Mouse (Mus musculus) C2C12 (cell line): ENCODE data around the gene Lce3d.

Experiments
- CTCF ChIP-seq: IDR thresholded peaks from one replicate; pipeline ENCODE4 v1.5.1; 2011; ENCODE audit not compliant: control insufficient read depth, insufficient read depth, insufficient read length
- MAX ChIP-seq: IDR thresholded peaks from one replicate; pipeline ENCODE4 v1.6.1; 2011; ENCODE audit warnings: mild to moderate bottlenecking, control low read depth
- MYOD1 ChIP-seq: IDR thresholded peaks from one replicate; pipeline ENCODE4 v1.6.1; 2011; ENCODE audit warnings: low read depth; ENCODE audit not compliant: control insufficient read depth, insufficient read length
- MYOG ChIP-seq: IDR thresholded peaks from one replicate; pipeline ENCODE4 v1.6.1; 2011; ENCODE audit not compliant: control insufficient read depth, insufficient read length; ENCODE audit errors: extremely low read depth

GRCm38 (mm10) chr3:92932679-92933078, 24.5 kb upstream of the Lce3d start, which contains the start of gene Lce3b:
- TF ChIP-seq CTCF, result no peak
- no peak for TF ChIP-seq MAX
- TF ChIP-seq MYOG, result no peak
- TF ChIP-seq MYOD1, result no peak
